Mouse (Mus musculus): ENCODE data around the gene Ankrd33b. TPM values are rescaled to one million over a fixed set of nuclear protein-coding genes. Genes with fewer than 3 reads are reported as not detected.
A peak's percentile ranks its signal among the peaks of the same experiment; 100 is the strongest.

The Ankrd33b gene
- total RNA-seq, 1 experiment from 2014 or later: 60.8 TPM

GRCm38 (mm10) chr15:31282353-31282752 lies 85.2 kb downstream of the Ankrd33b start:
- ATAC-seq (ENCODE audit: extremely low read depth, insufficient number of reproducible peaks, low FRiP score, poor library complexity, severe bottlenecking): no peak

GRCm38 (mm10) chr15:31281830-31282229 lies 85.7 kb downstream of the Ankrd33b start:
- ATAC-seq (ENCODE audit: extremely low read depth, insufficient number of reproducible peaks, low FRiP score, poor library complexity, severe bottlenecking): no peak

- ATAC-seq (ENCODE audit: extremely low read depth, insufficient number of reproducible peaks, low FRiP score, poor library complexity, severe bottlenecking): no peak
These were observed 86.8 kb downstream of the Ankrd33b start for GRCm38 (mm10) chr15:31280683-31281082.

- no peak for ATAC-seq (ENCODE audit: extremely low read depth, insufficient number of reproducible peaks, low FRiP score, poor library complexity, severe bottlenecking)
These were observed 87.5 kb downstream of the Ankrd33b start for GRCm38 (mm10) chr15:31280059-31280458.

GRCm38 (mm10) chr15:31279577-31280004 lies 87.9 kb downstream of the Ankrd33b start:
- ATAC-seq (ENCODE audit: extremely low read depth, insufficient number of reproducible peaks, low FRiP score, poor library complexity, severe bottlenecking): peak; percentile 92

- no peak for ATAC-seq (ENCODE audit: extremely low read depth, insufficient number of reproducible peaks, low FRiP score, poor library complexity, severe bottlenecking)
These were observed 88.4 kb downstream of the Ankrd33b start for GRCm38 (mm10) chr15:31279120-31279519.

- no peak for ATAC-seq (ENCODE audit: extremely low read depth, insufficient number of reproducible peaks, low FRiP score, poor library complexity, severe bottlenecking)
These were observed 89.4 kb downstream of the Ankrd33b start for GRCm38 (mm10) chr15:31278090-31278489.

- no peak for ATAC-seq (ENCODE audit: extremely low read depth, insufficient number of reproducible peaks, low FRiP score, poor library complexity, severe bottlenecking)
These were observed 94.0 kb downstream of the Ankrd33b start for GRCm38 (mm10) chr15:31273509-31273908.

- no peak for ATAC-seq (ENCODE audit: extremely low read depth, insufficient number of reproducible peaks, low FRiP score, poor library complexity, severe bottlenecking)
These were observed 94.8 kb downstream of the Ankrd33b start for GRCm38 (mm10) chr15:31272695-31273094.

- ATAC-seq (ENCODE audit: extremely low read depth, insufficient number of reproducible peaks, low FRiP score, poor library complexity, severe bottlenecking): no peak
These were observed 98.0 kb downstream of the Ankrd33b start for GRCm38 (mm10) chr15:31269558-31269957.

GRCm38 (mm10) chr15:31268148-31268547 lies 99.4 kb downstream of the Ankrd33b start:
- no peak for ATAC-seq (ENCODE audit: extremely low read depth, insufficient number of reproducible peaks, low FRiP score, poor library complexity, severe bottlenecking)

GRCm38 (mm10) chr15:31265845-31266244 lies 101.7 kb downstream of the Ankrd33b start:
- no peak for ATAC-seq (ENCODE audit: extremely low read depth, insufficient number of reproducible peaks, low FRiP score, poor library complexity, severe bottlenecking)

GRCm38 (mm10) chr15:31265404-31265803 lies 102.1 kb downstream of the Ankrd33b start:
- no peak for ATAC-seq (ENCODE audit: extremely low read depth, insufficient number of reproducible peaks, low FRiP score, poor library complexity, severe bottlenecking)

- ATAC-seq (ENCODE audit: extremely low read depth, insufficient number of reproducible peaks, low FRiP score, poor library complexity, severe bottlenecking): peak; percentile 44
These were observed 102.7 kb downstream of the Ankrd33b start for GRCm38 (mm10) chr15:31264827-31265226.

GRCm38 (mm10) chr15:31262361-31262760 lies 105.2 kb downstream of the Ankrd33b start:
- ATAC-seq (ENCODE audit: extremely low read depth, insufficient number of reproducible peaks, low FRiP score, poor library complexity, severe bottlenecking): no peak

- ATAC-seq (ENCODE audit: extremely low read depth, insufficient number of reproducible peaks, low FRiP score, poor library complexity, severe bottlenecking): no peak
These were observed 106.4 kb downstream of the Ankrd33b start for GRCm38 (mm10) chr15:31261094-31261493.

- ATAC-seq (ENCODE audit: extremely low read depth, insufficient number of reproducible peaks, low FRiP score, poor library complexity, severe bottlenecking): no peak
These were observed 108.7 kb downstream of the Ankrd33b start for GRCm38 (mm10) chr15:31258693-31259439.

- ATAC-seq (ENCODE audit: extremely low read depth, insufficient number of reproducible peaks, low FRiP score, poor library complexity, severe bottlenecking): no peak
These were observed 109.4 kb downstream of the Ankrd33b start for GRCm38 (mm10) chr15:31258029-31258692.

- ATAC-seq (ENCODE audit: extremely low read depth, insufficient number of reproducible peaks, low FRiP score, poor library complexity, severe bottlenecking): no peak
These were observed 110.2 kb downstream of the Ankrd33b start for GRCm38 (mm10) chr15:31257329-31257728.

- no peak for ATAC-seq (ENCODE audit: extremely low read depth, insufficient number of reproducible peaks, low FRiP score, poor library complexity, severe bottlenecking)
These were observed 111.8 kb downstream of the Ankrd33b start for GRCm38 (mm10) chr15:31255762-31256161.
